ENCODE assay signal across 8 mouse cellular contexts in the genomic region with DNA sequence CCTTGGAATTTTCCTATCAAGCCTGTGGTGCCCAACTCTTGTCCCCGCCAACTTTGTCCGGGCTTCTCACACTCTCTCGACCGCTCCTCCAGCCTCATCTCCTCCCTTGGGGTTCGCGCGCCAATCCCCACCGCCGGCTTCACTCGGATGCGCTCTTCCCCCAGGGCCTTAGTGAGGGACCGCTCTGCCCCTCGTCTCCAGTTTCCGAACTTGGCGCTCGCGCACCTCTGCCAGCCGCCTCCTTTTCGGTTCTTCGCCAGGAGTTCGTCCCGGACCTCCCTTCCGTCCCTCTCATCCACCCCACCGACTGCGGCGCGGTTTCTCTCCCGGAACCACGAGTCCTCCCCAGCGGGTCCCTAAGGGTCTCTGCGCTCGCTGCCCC. TPM values are rescaled to one million over a fixed set of nuclear protein-coding genes. Genes with fewer than 3 reads are reported as not detected.
A peak's percentile ranks its signal among the peaks of the same experiment; 100 is the strongest.
DNase-seq lines count a peak whose midpoint lies in the region; ATAC-seq and TF ChIP-seq lines count a peak whose summit lies in the region.

No protein-coding gene starts in this region.

- H3K4me1 ChIP-seq in kidney, embryonic 16.5 days (ENCODE audit: insufficient read depth, low read length) = peaks cover 13% of the 10 kb centered on the region
- peaks cover 8% of the 10 kb centered on the region; the same call in 1 of the 2 replicates for H3K4me1 ChIP-seq in forebrain, postnatal 0 days (ENCODE audit: insufficient read depth)
- peaks cover 14% of the 10 kb centered on the region; the same call in 1 of the 2 replicates for H3K4me1 ChIP-seq in liver, embryonic 16.5 days (ENCODE audit: control insufficient read depth, low read depth, low read length)

- peak overlapping the region; percentile 62 for H3K4me2 ChIP-seq in kidney, embryonic 16.5 days (replicated peaks; ENCODE audit: low read depth, low read length)
- peak overlapping the region; percentile 83 for H3K4me2 ChIP-seq in forebrain, postnatal 0 days (ENCODE audit: low read depth)
- H3K4me2 ChIP-seq in liver, embryonic 16.5 days (ENCODE audit: low read depth, low read length) = peak overlapping the region; percentile 95

- peaks cover 26% of the 10 kb centered on the region for H3K36me3 ChIP-seq in kidney, embryonic 16.5 days (ENCODE audit: insufficient read depth, low read length)
- peaks cover 31% of the 10 kb centered on the region for H3K36me3 ChIP-seq in forebrain, postnatal 0 days (ENCODE audit: insufficient read depth)
- peaks cover 10% of the 10 kb centered on the region for H3K36me3 ChIP-seq in liver, embryonic 16.5 days (ENCODE audit: control insufficient read depth, insufficient read depth)

- no peaks in the 10 kb centered on the region for H3K9me3 ChIP-seq in kidney, embryonic 16.5 days (ENCODE audit: low read length)
- no peaks in the 10 kb centered on the region for H3K9me3 ChIP-seq in forebrain, postnatal 0 days (ENCODE audit: low read length)
- H3K9me3 ChIP-seq in liver, embryonic 16.5 days (replicated peaks; ENCODE audit: control insufficient read depth, low read length) = no peaks in the 10 kb centered on the region

- DNase-seq in kidney, adult 11 months = no peak
- no peak for DNase-seq in forebrain, postnatal 0 days
- no peak for DNase-seq in urinary bladder, postnatal 4 days (ENCODE audit: low spot score in 2 of 2)
- no peak for DNase-seq in frontal cortex, postnatal 25 days (ENCODE audit: low spot score in 2 of 2)
- no peak for DNase-seq in urinary bladder, postnatal 10 days (ENCODE audit: low spot score)

- peak overlapping the region; percentile 71 for H3K9ac ChIP-seq in kidney, embryonic 16.5 days (replicated peaks; ENCODE audit: low read length)
- peak overlapping the region; percentile 53 for H3K9ac ChIP-seq in forebrain, postnatal 0 days
- H3K9ac ChIP-seq in liver, embryonic 16.5 days (ENCODE audit: low read depth, low read length) = peak overlapping the region; percentile 86

- peak overlapping the region; percentile 71 for H3K27ac ChIP-seq in kidney, embryonic 16.5 days (ENCODE audit: low read length)
- H3K27ac ChIP-seq in forebrain, postnatal 0 days (ENCODE audit: low read depth, low read length) = no peak overlapping the region
- peak overlapping the region; percentile 67 for H3K27ac ChIP-seq in liver, embryonic 16.5 days (ENCODE audit: low read length)

- H3K4me3 ChIP-seq in kidney, embryonic 16.5 days (ENCODE audit: low read length) = peak overlapping the region; percentile 74
- H3K4me3 ChIP-seq in forebrain, postnatal 0 days (ENCODE audit: low read depth, low read length) = peak overlapping the region; percentile 56
- H3K4me3 ChIP-seq in liver, embryonic 16.5 days (ENCODE audit: low read depth, low read length) = peak overlapping the region; percentile 88

- no peaks in the 10 kb centered on the region for H3K27me3 ChIP-seq in kidney, embryonic 16.5 days (ENCODE audit: insufficient read depth, low read length)
- no peaks in the 10 kb centered on the region for H3K27me3 ChIP-seq in forebrain, postnatal 0 days (ENCODE audit: insufficient read depth, low read length)
- no peaks in the 10 kb centered on the region for H3K27me3 ChIP-seq in liver, embryonic 16.5 days (ENCODE audit: control insufficient read depth, insufficient read depth, low read depth, low read length)

- WGBS in kidney, embryonic 16.5 days = under 1% methylated on average over 32 of the region's 32 CpGs
- WGBS in forebrain, postnatal 0 days = 1% methylated on average over 32 of the region's 32 CpGs
- WGBS in liver, embryonic 16.5 days (ENCODE audit: insufficient replicate concordance) = under 1% methylated on average over 32 of the region's 32 CpGs

- no peak; the same call in 1 of the 2 replicates for TF ChIP-seq CTCF in forebrain, postnatal 0 days (IDR thresholded peaks at IDR 0.05; ENCODE audit: low read depth)

- peak; percentile 54 for ATAC-seq in kidney, embryonic 16.5 days (ENCODE audit: low FRiP score, low TSS enrichment)
- peak; percentile 22 for ATAC-seq in activated CD4-positive, CD25-positive, alpha-beta regulatory T cell, adult 4 months
- ATAC-seq in forebrain, postnatal 0 days = peak; percentile 14
- ATAC-seq in liver, embryonic 16.5 days (ENCODE audit: low read depth) = peak; percentile 19

RNA-seq across cellular contexts. Expression of a gene that starts 0.5 kb away (rescaled TPM):
- 118 TPM in 2 replicates for polyA plus RNA-seq in kidney, embryonic 16.5 days (2015; fragmentation: Nextera tagmentation; extraction: Ambion mirVana)
- polyA plus RNA-seq in activated CD4-positive, CD25-positive, alpha-beta regulatory T cell, adult 4 months (2017; shearing (Covaris generic)) = 10 to 100 TPM; 51.8 to 56.8 TPM
- 59.8 and 66.2 TPM in 2 replicates for total RNA-seq in forebrain, postnatal 0 days (2014; rRNA removed)
- polyA plus RNA-seq in forebrain, postnatal 0 days (2015; fragmentation: Nextera tagmentation; extraction: Ambion mirVana) = 73.7 and 80.8 TPM in 2 replicates
- polyA plus RNA-seq in liver, embryonic 16.5 days (2015; fragmentation: Nextera tagmentation; extraction: Ambion mirVana) = 36.2 and 36.9 TPM in 2 replicates

RNA-seq across cellular contexts. Expression of a gene that starts 9.7 kb away (rescaled TPM):
- polyA plus RNA-seq in kidney, embryonic 16.5 days (2015; fragmentation: Nextera tagmentation; extraction: Ambion mirVana) = 27.1 and 28.3 TPM in 2 replicates
- 10 to 100 TPM in 1 of 2 experiments, 1 to 10 TPM in 1; 8.3 to 17.8 TPM for polyA plus RNA-seq in activated CD4-positive, CD25-positive, alpha-beta regulatory T cell, adult 4 months (2017; shearing (Covaris generic))
- total RNA-seq in forebrain, postnatal 0 days (2014; rRNA removed) = 25.0 and 33.5 TPM in 2 replicates
- 18.7 and 21.3 TPM in 2 replicates for polyA plus RNA-seq in forebrain, postnatal 0 days (2015; fragmentation: Nextera tagmentation; extraction: Ambion mirVana)
- 10.7 and 11.3 TPM in 2 replicates for polyA plus RNA-seq in liver, embryonic 16.5 days (2015; fragmentation: Nextera tagmentation; extraction: Ambion mirVana)

RNA-seq across cellular contexts. Expression of a gene that starts 20.2 kb away (rescaled TPM):
- 0.16 and 0.41 TPM in 2 replicates for polyA plus RNA-seq in kidney, embryonic 16.5 days (2015; fragmentation: Nextera tagmentation; extraction: Ambion mirVana)
- under 1 TPM in 1 of 2 experiments, not detected in 1; 0.46 TPM for polyA plus RNA-seq in activated CD4-positive, CD25-positive, alpha-beta regulatory T cell, adult 4 months (2017; shearing (Covaris generic))
- not detected in 2 replicates for total RNA-seq in forebrain, postnatal 0 days (2014; rRNA removed)
- polyA plus RNA-seq in forebrain, postnatal 0 days (2015; fragmentation: Nextera tagmentation; extraction: Ambion mirVana) = 0.11 TPM in 1 of 2 replicates, not detected in the other
- polyA plus RNA-seq in liver, embryonic 16.5 days (2015; fragmentation: Nextera tagmentation; extraction: Ambion mirVana) = not detected in 2 replicates

RNA-seq across cellular contexts. Expression of a gene that starts 36.0 kb away (rescaled TPM):
- 0.42 and 0.71 TPM in 2 replicates for polyA plus RNA-seq in kidney, embryonic 16.5 days (2015; fragmentation: Nextera tagmentation; extraction: Ambion mirVana)
- polyA plus RNA-seq in activated CD4-positive, CD25-positive, alpha-beta regulatory T cell, adult 4 months (2017; shearing (Covaris generic)) = not detected
- total RNA-seq in forebrain, postnatal 0 days (2014; rRNA removed) = 0.43 TPM in 1 of 2 replicates, not detected in the other
- polyA plus RNA-seq in forebrain, postnatal 0 days (2015; fragmentation: Nextera tagmentation; extraction: Ambion mirVana) = 0.21 and 0.22 TPM in 2 replicates
- polyA plus RNA-seq in liver, embryonic 16.5 days (2015; fragmentation: Nextera tagmentation; extraction: Ambion mirVana) = 0.07 TPM in 1 of 2 replicates, not detected in the other

RNA-seq across cellular contexts. Expression of a gene that starts 47.4 kb away (rescaled TPM):
- polyA plus RNA-seq in kidney, embryonic 16.5 days (2015; fragmentation: Nextera tagmentation; extraction: Ambion mirVana) = 24.5 and 25.0 TPM in 2 replicates
- polyA plus RNA-seq in activated CD4-positive, CD25-positive, alpha-beta regulatory T cell, adult 4 months (2017; shearing (Covaris generic)) = under 1 TPM in 1 of 2 experiments, not detected in 1; 0.41 TPM
- 265 and 272 TPM in 2 replicates for total RNA-seq in forebrain, postnatal 0 days (2014; rRNA removed)
- 162 and 168 TPM in 2 replicates for polyA plus RNA-seq in forebrain, postnatal 0 days (2015; fragmentation: Nextera tagmentation; extraction: Ambion mirVana)
- 0.55 and 1.3 TPM in 2 replicates for polyA plus RNA-seq in liver, embryonic 16.5 days (2015; fragmentation: Nextera tagmentation; extraction: Ambion mirVana)
